Mouse (Mus musculus) brain, embryonic 14.5 days (tissue): ENCODE measurements at regions not wholly inside any gene's neighbourhood (a gene's known extent, or its start where the extent isn't known, plus 50 kb on each side); places are given as distances from the start of the nearest gene placed in this dataset.

Source experiments
- CTCF ChIP-seq: fragments of 200-500 bp; IDR thresholded peaks from 2 replicates; pipeline ENCODE4 v1.5.1; 2012; ENCODE audit warnings: inconsistent platforms, mild to moderate bottlenecking, moderate library complexity, borderline replicate concordance; ENCODE audit not compliant: insufficient read depth, insufficient read length; ENCODE audit errors: extremely low read depth
- POLR2A ChIP-seq: fragments of 200-500 bp; IDR thresholded peaks from 2 replicates; pipeline ENCODE4 v1.6.1; 2012; ENCODE audit warnings: mild to moderate bottlenecking, inconsistent platforms, borderline replicate concordance; ENCODE audit not compliant: poor library complexity, insufficient read depth, insufficient read length, severe bottlenecking; ENCODE audit errors: extremely low read depth

GRCm38 (mm10) chr9:26461081-26461480 is 272.4 kb upstream of the B3gat1 start:
- TF ChIP-seq CTCF (no peak), POLR2A (no peak)
